Mouse (Mus musculus): ENCODE measurements at regions not wholly inside any gene's neighbourhood (a gene's known extent, or its start where the extent isn't known, plus 50 kb on each side); places are given as distances from the start of the nearest gene placed in this dataset.
"Not testable (repeated sequence)": the region's sequence is repeated elsewhere in the genome, so short reads cannot be mapped to it uniquely, and the experiment has no call there.

- DNase-seq = no peak
Observed at GRCm38 (mm10) chr6:61042667-61043523, 118.1 kb downstream of the Mmrn1 start.

- DNase-seq = no peak
Observed at GRCm38 (mm10) chr6:61043524-61044450, 119.0 kb downstream of the Mmrn1 start.

- DNase-seq = not testable (repeated sequence)
Observed at GRCm38 (mm10) chr6:61047667-61048066, 122.9 kb downstream of the Mmrn1 start.

- peak; percentile 11 for DNase-seq
Observed at GRCm38 (mm10) chr6:61063129-61063528, 117.0 kb upstream of the Ccser1 start.

GRCm38 (mm10) chr6:61065769-61066168 is 114.4 kb upstream of the Ccser1 start:
- DNase-seq = no peak

DNA sequence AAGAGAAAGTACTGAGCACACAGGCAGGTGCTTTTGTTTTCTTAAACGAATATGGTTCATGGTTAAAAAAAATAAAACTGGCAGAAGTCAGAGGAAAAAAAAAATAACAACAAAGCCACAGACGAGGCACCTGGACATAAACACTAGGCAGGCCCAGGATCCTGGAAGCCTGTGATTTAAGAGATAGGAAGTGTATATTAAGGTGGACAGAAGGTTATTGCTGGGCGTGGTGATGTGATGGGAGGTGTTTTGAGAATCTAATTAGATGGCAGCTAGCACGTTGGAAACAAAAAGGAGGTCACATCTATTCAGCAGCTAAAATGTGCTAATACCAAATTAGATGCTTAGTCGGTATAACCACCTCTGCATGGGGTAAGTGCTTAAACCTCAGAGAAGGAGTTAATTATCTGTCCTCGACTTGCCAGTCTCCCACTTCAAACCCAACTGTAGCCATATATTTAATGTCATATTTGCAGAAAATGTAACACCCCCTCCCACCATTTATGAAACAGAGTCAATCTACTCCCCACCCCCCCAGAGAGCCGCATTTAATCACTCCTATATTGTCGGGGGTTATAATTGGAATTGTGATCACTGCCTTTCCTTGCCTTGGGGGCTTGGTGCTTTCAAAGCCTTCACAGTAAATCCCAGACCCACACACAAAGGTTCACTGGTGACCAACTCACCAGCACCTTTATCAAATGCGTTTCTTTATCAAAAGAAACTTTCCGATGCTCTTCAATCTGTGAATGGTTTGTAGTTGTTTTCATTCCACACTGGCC is 113.4 kb upstream of the Ccser1 start:
- no peak for DNase-seq

DNA sequence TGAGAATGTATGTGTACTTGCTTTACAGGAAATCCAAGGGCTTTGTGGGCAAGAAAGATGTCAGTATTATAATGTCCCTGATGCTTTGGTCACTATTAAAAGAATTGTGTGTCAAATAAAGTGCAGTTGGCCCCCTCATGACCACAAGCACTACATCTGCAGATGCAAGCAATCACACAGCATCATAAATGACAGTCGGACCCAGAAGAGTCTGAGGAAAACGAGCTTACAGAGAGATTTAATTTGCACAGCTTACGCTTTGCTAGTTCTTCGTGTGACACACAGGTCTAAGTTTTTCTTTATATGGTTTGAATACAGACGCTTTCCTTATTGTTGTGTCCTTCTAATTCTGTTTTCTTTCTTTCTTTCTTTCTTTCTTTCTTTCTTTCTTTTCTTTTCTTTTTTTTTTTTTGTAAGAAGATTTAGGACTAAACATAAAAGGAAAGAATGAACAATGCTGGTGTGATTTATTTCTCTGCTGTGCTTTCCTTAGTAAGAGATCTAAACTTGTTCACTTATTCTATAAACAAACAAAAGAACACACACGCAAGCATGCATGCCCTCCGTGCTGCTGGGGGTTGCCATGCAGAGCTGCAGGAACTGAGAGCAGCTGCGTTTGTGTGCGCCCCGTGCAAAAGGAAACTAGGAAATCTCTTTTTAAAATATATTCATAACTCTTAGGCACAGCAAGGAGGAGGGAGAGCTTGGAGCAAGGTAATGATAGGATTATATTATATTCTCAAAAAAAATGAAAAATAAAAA is 112.6 kb upstream of the Ccser1 start:
- no peak for DNase-seq

DNA sequence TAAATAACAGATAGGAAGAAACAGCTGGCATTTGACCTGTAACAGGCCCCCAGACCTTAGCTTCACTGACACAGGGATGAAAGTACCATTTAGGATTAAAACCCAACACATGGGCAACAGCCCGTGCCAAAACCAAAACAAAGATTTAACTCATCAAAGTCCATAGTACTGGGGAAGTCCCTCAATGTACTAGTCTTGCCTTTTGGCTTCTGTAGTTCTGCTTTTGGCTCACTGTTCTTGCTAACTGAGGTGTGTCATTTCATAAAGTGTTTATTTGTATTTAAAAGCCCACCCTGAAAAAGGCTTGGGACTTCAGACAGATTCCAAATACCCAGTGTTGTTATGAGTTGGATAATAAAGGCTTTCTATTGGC is 112.0 kb upstream of the Ccser1 start:
- DNase-seq = no peak

DNA sequence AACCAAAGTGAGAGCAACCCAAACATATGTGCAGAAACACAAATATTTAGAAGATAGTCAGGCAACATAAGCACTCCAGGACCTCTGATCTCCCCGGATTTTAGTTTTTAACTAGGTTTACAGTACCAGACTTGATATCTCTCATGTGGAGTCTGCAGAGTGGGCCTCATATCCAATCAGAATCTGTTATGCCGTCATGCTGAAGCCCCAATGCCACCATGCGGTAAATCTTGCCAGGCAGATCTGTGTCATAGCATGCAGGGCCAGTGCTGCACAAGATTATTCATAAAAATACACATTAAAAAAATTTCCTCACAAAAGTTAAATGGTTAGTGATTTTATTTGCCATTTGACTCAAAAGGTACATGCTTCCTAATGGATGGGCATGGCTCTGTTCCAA is 106.9 kb upstream of the Ccser1 start:
- no peak for DNase-seq

GRCm38 (mm10) chr6:61073794-61074193 is 106.3 kb upstream of the Ccser1 start:
- DNase-seq = peak; percentile 19

DNA sequence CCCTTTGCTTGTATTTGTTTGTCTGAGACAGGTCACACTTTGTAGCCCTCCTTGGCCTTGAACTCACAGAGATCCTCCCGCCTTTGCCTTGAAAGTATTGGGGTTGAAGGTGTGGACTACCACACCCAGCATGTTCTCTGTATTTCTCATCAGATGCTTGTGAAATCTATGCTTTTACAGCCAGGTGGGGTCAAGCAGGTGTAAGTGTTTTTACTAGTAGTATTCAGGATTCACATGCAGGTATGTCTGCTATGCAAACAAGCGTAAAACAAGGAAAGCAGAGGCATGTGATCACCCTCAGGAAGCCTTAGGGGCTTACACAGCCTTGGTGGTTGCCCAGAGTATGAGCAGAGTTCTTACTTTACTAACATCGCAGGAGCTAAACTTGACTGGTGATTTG is 105.4 kb upstream of the Ccser1 start:
- no peak for DNase-seq

DNA sequence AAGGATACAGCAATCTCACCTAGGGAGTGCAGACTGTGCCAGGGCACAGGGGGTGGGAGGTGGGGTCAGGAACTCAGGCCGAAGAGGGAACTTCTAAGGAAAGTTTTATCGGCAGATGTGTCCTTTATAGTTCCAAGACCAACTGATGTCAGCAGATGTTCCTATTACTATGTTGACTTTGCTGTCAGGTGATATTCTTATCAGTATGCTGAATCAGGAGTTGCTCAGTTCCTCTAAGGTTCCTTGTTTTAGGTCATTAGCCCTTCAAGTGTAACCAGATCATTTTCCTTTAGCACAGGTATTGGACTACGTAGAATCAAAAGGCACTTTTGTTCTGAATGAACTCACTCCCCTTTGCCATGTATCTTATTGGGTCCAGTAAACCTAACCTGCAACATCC is 101.6 kb upstream of the Ccser1 start:
- no peak for DNase-seq

DNA sequence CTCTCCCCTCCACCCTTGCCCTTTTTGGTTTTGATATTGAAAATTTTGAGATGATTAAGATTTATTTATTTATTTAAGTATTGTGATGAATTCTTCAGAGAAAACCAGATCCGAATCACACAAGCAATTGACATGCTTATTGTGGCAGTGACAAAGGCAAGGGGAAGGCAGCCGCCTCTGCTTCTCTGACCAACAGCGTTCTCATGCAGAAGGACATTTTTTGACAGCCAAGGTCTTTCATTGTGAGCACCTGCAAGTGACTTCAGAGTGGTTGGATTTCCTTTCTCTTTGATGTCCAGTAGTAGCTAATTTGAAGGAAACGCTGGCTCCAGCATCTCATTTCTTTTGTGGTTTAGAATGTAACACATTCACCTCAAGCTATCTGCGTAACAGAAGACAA is 99.5 kb upstream of the Ccser1 start:
- no peak for DNase-seq

DNA sequence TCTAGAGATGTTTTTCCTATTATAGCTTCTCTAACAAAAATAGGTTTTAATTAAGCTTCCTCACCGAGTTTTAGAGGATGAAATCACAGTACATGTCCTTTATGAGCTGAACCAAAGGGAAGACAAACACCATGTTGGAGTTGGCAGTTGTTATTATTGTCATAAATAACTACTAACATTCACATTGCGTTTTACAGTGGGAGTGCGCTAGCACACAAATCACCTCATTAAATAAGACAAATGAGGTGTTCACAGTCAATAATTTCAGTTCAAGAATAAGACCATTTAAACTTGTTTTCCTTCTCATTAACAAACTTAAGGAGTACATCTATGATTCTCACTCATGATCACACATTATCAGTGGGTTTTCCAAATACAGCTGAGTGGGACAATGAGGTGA is 96.8 kb upstream of the Ccser1 start:
- no peak for DNase-seq

DNA sequence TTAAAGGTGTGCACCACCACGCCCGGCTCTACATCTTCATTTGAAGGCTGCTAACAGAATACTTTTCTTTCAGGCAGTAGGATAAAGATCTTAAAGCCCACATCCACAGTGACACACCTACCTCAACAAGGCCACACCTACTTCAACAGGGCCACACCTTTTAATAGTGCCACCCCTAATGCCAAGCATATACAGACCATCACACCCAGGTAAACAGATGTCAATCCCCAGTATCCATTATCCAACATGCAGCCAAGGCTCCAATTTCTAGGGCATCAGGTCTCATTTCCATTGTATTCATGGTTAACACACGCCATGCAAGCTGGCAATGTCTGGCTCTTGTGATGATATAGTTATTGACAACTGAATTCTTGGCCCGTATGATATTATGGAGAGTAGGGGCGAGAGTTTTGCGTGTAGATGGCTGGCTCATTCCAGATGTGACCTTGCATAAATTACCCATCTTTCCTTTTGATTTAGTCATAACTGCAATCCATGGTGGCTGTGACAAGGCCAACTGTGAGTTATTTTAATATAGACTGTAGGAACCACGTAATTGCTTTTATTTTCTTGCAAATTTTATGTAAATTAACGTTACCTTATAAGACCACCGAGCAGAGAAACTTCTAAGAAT is 80.7 kb upstream of the Ccser1 start:
- DNase-seq = no peak

GRCm38 (mm10) chr6:61099982-61100365 is 80.2 kb upstream of the Ccser1 start:
- no peak for DNase-seq

- no peak for DNase-seq
Observed at GRCm38 (mm10) chr6:61101972-61102371, 78.2 kb upstream of the Ccser1 start.

GRCm38 (mm10) chr6:61103459-61104234 is 76.5 kb upstream of the Ccser1 start:
- DNase-seq = no peak

GRCm38 (mm10) chr6:61115250-61115649 is 64.9 kb upstream of the Ccser1 start:
- no peak for DNase-seq

GRCm38 (mm10) chr6:61119590-61119989 is 60.5 kb upstream of the Ccser1 start:
- DNase-seq = no peak

DNA sequence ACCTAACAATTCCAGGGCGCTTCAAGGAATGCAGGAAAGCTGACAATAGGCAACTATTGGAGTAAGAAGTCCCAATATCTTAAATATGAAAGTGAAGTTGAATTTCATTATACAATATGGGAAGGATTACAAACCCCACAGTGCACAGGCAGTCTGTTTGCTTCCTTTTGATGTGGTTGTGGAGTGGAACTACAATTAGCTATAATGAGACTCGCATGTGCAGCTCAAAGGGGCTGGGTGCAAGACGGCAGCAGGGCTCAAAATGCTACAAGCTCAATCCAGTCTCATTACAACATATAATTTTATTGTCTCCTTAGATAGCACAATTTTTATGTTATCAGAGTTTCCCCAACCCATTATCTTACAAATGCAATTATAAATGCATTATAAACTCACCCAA is 54.7 kb upstream of the Ccser1 start:
- DNase-seq = no peak
